Mouse (Mus musculus): ENCODE data around the gene Nav2.

GRCm38 (mm10) chr7:49582551-49582950, 674.0 kb downstream of the Nav2 start:
- TF ChIP-seq CTCF (IDR thresholded peaks at IDR 0.05; ENCODE audit: borderline replicate concordance, control insufficient read depth, extremely low read depth, insufficient read depth, low read length, poor library complexity) (no peak), POLR2A (IDR thresholded peaks at IDR 0.05; ENCODE audit: control insufficient read depth, extremely low read depth, insufficient read depth, low read length, poor library complexity) (no peak)
